Mouse (Mus musculus): ENCODE data around the gene Erbb3. TPM values are rescaled to one million over a fixed set of nuclear protein-coding genes. Genes with fewer than 3 reads are reported as not detected.
A peak's percentile ranks its signal among the peaks of the same experiment; 100 is the strongest.
"Not testable (repeated sequence)": the region's sequence is repeated elsewhere in the genome, so short reads cannot be mapped to it uniquely, and the experiment has no call there.

Erbb3 gene
- total RNA-seq (2014; rRNA removed) (1.3 and 1.7 TPM in 2 replicates), polyA plus RNA-seq (2015; fragmentation: Nextera tagmentation; extraction: Ambion mirVana) (0.64 and 0.65 TPM in 2 replicates)

DNA sequence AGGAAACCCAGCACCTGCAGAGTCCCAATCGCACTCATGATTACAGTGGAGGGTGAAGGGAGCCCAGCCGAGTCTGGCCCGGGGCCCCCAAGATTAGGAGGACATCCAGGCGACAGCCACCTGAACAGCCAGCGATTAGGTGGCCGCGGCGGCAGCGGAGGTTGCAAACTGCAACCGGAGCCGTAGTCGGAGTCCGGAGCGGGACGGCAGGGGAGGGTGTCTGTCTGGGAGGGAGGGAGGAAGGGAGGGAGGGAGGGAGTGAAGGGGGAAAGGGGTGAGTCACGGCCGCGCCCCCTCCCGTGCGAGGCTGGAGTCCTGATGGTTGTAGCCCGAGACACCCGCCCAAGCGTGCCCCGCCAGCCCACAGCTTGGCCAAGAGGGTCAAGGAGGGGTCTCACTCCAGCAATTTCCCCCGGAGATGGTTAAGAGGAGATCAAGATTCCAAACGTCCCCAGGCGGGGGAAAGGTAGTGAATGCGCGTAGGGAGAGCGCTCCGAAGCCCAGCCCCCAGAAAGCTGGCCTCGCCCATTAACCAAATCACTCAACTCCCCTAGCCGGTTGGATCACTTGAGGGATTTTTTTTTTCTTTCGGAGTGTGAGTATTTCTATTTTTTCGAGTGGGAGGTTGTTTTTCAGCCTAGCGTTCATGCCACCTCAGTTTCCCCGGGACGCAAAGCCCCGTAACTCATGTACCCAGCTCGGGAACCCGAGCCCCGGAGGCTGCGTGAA lies at the start of gene Erbb3:
Gene Erbb3, minus strand, starts transcription at position 189 of the 729 bp plus-strand sequence.
- ATAC-seq (peak; percentile 31; the same call in 1 of the 2 replicates), DNase-seq (ENCODE audit: low spot score) (peak; percentile 22)
- no peak within 1 kb of the TSS for H3K27ac ChIP-seq
- peaks cover 21% of the 10 kb centered on the region for H3K27me3 ChIP-seq (ENCODE audit: insufficient read depth, low read length)
- H3K9ac ChIP-seq (replicated peaks; ENCODE audit: low read length) = peak within 1 kb of the TSS; percentile 45
- peaks cover 5% of the 10 kb centered on the region; the same call in 1 of the 2 replicates for H3K4me1 ChIP-seq (ENCODE audit: insufficient read depth, low read length)
- no peaks in the 10 kb centered on the region for H3K9me3 ChIP-seq (ENCODE audit: low read length)
- peak within 1 kb of the TSS; percentile 100 for H3K4me2 ChIP-seq (ENCODE audit: low read depth, low read length)
- H3K4me3 ChIP-seq (ENCODE audit: low read length) = peak within 1 kb of the TSS; percentile 47
- no peaks in the 10 kb centered on the region for H3K36me3 ChIP-seq (ENCODE audit: insufficient read depth, low read length)
- no peak for TF ChIP-seq CTCF (IDR thresholded peaks at IDR 0.05; ENCODE audit: low read depth)
- under 1% methylated on average over 43 of the region's 43 CpGs for whole genome bisulfite sequencing

- Histone ChIP-seq H3K4me3 (ENCODE audit: low read length) (no peak overlapping the region), H3K4me2 (ENCODE audit: low read depth, low read length) (peak overlapping the region; percentile 23; the same call in 1 of the 2 replicates), H3K9ac (replicated peaks; ENCODE audit: low read length) (no peak overlapping the region), H3K36me3 (ENCODE audit: insufficient read depth, low read length) (peaks cover 44% of the 10 kb centered on the region), H3K27me3 (ENCODE audit: insufficient read depth, low read length) (no peaks in the 10 kb centered on the region), H3K9me3 (ENCODE audit: low read length) (no peaks in the 10 kb centered on the region), H3K4me1 (ENCODE audit: insufficient read depth, low read length) (no peaks in the 10 kb centered on the region), H3K27ac (no peak overlapping the region)
- TF ChIP-seq CTCF (IDR thresholded peaks at IDR 0.05; ENCODE audit: low read depth) = no peak
- DNase-seq (ENCODE audit: low spot score) (no peak), ATAC-seq (no peak)
- 13% methylated on average over 11 of the region's 11 CpGs for WGBS
These were observed 47.6 kb upstream of the Erbb3 start for GRCm38 (mm10) chr10:128637011-128637410.

DNA sequence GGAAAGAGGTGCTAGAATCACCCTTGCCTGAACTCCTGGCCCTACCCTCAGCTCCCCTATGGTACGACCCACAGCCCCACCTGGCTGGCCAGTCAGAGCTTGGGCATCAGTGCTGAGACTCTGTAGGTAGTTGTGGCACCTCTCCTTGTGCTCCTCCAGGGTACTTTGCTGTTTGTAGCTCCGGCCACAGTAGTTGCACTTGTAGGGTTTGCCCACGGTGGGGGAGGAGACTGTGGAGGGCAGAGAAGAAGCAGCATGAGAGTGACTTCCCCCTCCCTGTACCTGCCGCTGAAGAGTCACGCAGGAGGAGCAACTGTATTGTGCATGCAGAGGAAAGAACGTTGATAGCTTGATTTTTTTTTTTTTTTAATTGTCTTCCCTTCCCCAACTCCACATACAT lies 47.1 kb upstream of the Erbb3 start:
- peaks cover 44% of the 10 kb centered on the region for H3K36me3 ChIP-seq (ENCODE audit: insufficient read depth, low read length)
- TF ChIP-seq CTCF (IDR thresholded peaks at IDR 0.05; ENCODE audit: low read depth) = no peak
- peak overlapping the region; percentile 23; the same call in 1 of the 2 replicates for H3K4me2 ChIP-seq (ENCODE audit: low read depth, low read length)

DNA sequence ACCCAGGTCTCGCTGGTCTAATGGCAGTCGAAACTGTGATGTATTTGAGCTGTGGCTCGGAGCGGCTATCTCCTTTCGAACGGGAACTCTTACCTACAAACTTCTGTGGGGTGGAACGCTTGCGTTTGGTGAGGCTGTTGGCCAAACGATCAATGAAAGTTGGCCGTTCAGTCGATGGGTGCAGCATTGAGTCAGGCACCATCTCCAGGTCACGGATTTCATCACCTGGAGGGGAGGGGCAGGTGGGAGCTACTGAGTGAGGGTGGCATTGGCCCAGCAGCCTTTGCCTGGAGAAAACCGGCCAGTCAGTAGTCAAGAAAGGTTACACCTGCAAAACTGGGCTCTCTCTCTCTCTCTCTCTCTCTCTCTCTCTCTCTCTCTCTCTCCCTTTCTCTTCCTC lies 46.2 kb upstream of the Erbb3 start:
- peaks cover 36% of the 10 kb centered on the region for H3K36me3 ChIP-seq (ENCODE audit: insufficient read depth, low read length)
- DNase-seq (ENCODE audit: low spot score) (no peak), ATAC-seq (no peak)
- TF ChIP-seq CTCF (IDR thresholded peaks at IDR 0.05; ENCODE audit: low read depth) = no peak
- no peaks in the 10 kb centered on the region for H3K9me3 ChIP-seq (ENCODE audit: low read length)
- WGBS = 96% methylated on average over 13 of the region's 13 CpGs
- no peak overlapping the region for H3K9ac ChIP-seq (replicated peaks; ENCODE audit: low read length)
- H3K4me1 ChIP-seq (ENCODE audit: insufficient read depth, low read length) = no peaks in the 10 kb centered on the region
- H3K27me3 ChIP-seq (ENCODE audit: insufficient read depth, low read length) = no peaks in the 10 kb centered on the region
- no peak overlapping the region for H3K27ac ChIP-seq
- H3K4me3 ChIP-seq (ENCODE audit: low read length) = no peak overlapping the region
- H3K4me2 ChIP-seq (ENCODE audit: low read depth, low read length) = no peak overlapping the region

More for the DNA sequence above, 47.1 kb upstream of the Erbb3 start:
- Histone ChIP-seq H3K9me3 (ENCODE audit: low read length) (no peaks in the 10 kb centered on the region), H3K27ac (no peak overlapping the region), H3K27me3 (ENCODE audit: insufficient read depth, low read length) (no peaks in the 10 kb centered on the region), H3K4me1 (ENCODE audit: insufficient read depth, low read length) (no peaks in the 10 kb centered on the region), H3K9ac (replicated peaks; ENCODE audit: low read length) (no peak overlapping the region), H3K4me3 (ENCODE audit: low read length) (no peak overlapping the region)
- 47% methylated on average over 6 of the region's 6 CpGs for WGBS
- ATAC-seq = no peak
- DNase-seq (ENCODE audit: low spot score) = no peak

GRCm38 (mm10) chr10:128631571-128631970 lies 42.1 kb upstream of the Erbb3 start:
- Histone ChIP-seq H3K9ac (replicated peaks; ENCODE audit: low read length) (no peak overlapping the region), H3K27ac (no peak overlapping the region), H3K27me3 (ENCODE audit: insufficient read depth, low read length) (no peaks in the 10 kb centered on the region), H3K4me1 (ENCODE audit: insufficient read depth, low read length) (no peaks in the 10 kb centered on the region), H3K4me2 (ENCODE audit: low read depth, low read length) (no peak overlapping the region), H3K36me3 (ENCODE audit: insufficient read depth, low read length) (peaks cover 26% of the 10 kb centered on the region), H3K4me3 (ENCODE audit: low read length) (no peak overlapping the region), H3K9me3 (ENCODE audit: low read length) (no peaks in the 10 kb centered on the region)
- ATAC-seq (no peak), DNase-seq (ENCODE audit: low spot score) (no peak)
- WGBS = 25% methylated on average over 6 of the region's 6 CpGs
- TF ChIP-seq CTCF (IDR thresholded peaks at IDR 0.05; ENCODE audit: low read depth) = no peak

- WGBS = 86% methylated on average over 5 of the region's 5 CpGs
- H3K36me3 ChIP-seq (ENCODE audit: insufficient read depth, low read length) = peaks cover 16% of the 10 kb centered on the region; the same call in 1 of the 2 replicates
- not testable (repeated sequence) for H3K9ac ChIP-seq (replicated peaks; ENCODE audit: low read length); H3K4me2 ChIP-seq (ENCODE audit: low read depth, low read length); H3K4me1 ChIP-seq (ENCODE audit: insufficient read depth, low read length); H3K27me3 ChIP-seq (ENCODE audit: insufficient read depth, low read length); ATAC-seq; H3K9me3 ChIP-seq (ENCODE audit: low read length); H3K4me3 ChIP-seq (ENCODE audit: low read length); DNase-seq (ENCODE audit: low spot score); H3K27ac ChIP-seq
These were observed 40.9 kb upstream of the Erbb3 start for GRCm38 (mm10) chr10:128630306-128630705.

DNA sequence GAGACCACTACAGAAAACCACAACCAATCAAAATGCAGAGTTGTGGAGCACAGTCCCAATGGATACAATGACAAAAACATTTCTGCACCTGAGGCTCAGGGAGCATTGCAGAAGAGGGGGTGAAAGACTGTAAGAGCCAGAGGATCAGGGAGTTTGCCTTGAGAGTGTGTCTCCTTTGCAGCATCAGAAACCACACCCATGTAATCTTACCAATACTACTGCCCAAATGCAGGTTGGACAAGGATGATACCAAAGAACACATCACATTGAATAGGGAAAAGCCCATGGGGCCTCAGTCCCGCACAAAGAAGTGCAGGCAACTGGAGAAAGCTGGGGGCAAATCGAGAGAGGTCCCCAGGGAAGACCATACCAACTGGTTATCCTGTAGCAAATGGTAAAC lies 40.3 kb upstream of the Erbb3 start:
- H3K27me3 ChIP-seq (ENCODE audit: insufficient read depth, low read length) = no peaks in the 10 kb centered on the region
- 64% methylated on average over 2 of the region's 2 CpGs for WGBS
- H3K9ac ChIP-seq (replicated peaks; ENCODE audit: low read length) = no peak overlapping the region
- H3K4me3 ChIP-seq (ENCODE audit: low read length) = no peak overlapping the region
- H3K27ac ChIP-seq = no peak overlapping the region
- no peak overlapping the region for H3K4me2 ChIP-seq (ENCODE audit: low read depth, low read length)
- peaks cover 10% of the 10 kb centered on the region; the same call in 1 of the 2 replicates for H3K36me3 ChIP-seq (ENCODE audit: insufficient read depth, low read length)
- no peaks in the 10 kb centered on the region for H3K9me3 ChIP-seq (ENCODE audit: low read length)
- no peaks in the 10 kb centered on the region for H3K4me1 ChIP-seq (ENCODE audit: insufficient read depth, low read length)
- DNase-seq (ENCODE audit: low spot score) (no peak), ATAC-seq (no peak)
- no peak for TF ChIP-seq CTCF (IDR thresholded peaks at IDR 0.05; ENCODE audit: low read depth)

Data from hindbrain, postnatal 0 days (tissue).